Mouse (Mus musculus): Measurements from ENCODE around the gene Hint1.
"Not testable (repeated sequence)": the region's sequence is repeated elsewhere in the genome, so short reads cannot be mapped to it uniquely, and the experiment has no call there.

The Hint1 gene

GRCm38 (mm10) chr11:54866119-54867048 is at the start of gene Hint1:
Gene Hint1, plus strand, starts transcription at chr11:54866383.
- peak; percentile 85 for DNase-seq (ENCODE audit: low spot score)

GRCm38 (mm10) chr11:54817449-54817848 is 48.7 kb upstream of the Hint1 start:
- DNase-seq (ENCODE audit: low spot score), result no peak

DNA sequence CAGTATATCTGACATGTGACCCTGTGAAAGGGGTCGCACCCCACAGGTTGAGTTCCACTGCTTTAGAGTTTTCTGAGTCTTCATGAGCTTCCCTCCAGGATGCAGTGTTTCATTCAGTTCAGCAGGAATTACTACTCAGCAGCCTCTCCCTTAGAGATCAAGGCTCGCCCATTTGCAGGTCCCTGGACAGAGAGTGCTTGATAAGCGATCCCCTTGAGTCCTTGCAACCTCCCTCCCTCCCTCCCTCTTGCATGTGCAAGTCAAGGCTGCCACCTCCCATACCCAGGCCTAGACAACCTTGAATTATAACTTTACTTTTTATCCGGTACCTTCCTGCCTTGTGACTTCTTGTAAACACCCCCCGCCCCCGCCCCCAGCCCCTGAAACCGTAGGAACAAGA is 46.7 kb upstream of the Hint1 start:
- DNase-seq (ENCODE audit: low spot score), result no peak

DNA sequence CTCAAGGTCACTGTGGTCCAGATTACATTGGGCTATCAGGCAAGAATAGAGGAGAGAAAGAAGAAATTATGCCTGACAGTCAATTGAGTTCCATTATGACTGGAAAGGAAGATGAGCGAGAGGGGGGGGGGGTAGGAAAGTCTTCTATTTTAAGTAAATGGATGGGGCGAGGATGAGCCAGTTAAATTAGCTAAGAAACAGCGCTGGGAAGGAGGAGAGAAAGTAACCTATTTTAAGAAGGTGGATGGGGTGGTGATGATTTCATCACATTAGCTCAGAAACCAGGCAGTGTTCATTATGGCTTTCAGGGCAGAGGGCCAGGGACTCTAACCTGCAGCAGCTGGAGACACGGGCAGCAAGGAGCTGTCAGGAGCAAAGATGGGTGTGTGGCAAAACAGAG is 42.7 kb upstream of the Hint1 start:
- no peak for DNase-seq (ENCODE audit: low spot score)

GRCm38 (mm10) chr11:54825774-54826173 is 40.4 kb upstream of the Hint1 start:
- DNase-seq (ENCODE audit: low spot score), result no peak

GRCm38 (mm10) chr11:54826819-54827218 is 39.4 kb upstream of the Hint1 start:
- no peak for DNase-seq (ENCODE audit: low spot score)

DNA sequence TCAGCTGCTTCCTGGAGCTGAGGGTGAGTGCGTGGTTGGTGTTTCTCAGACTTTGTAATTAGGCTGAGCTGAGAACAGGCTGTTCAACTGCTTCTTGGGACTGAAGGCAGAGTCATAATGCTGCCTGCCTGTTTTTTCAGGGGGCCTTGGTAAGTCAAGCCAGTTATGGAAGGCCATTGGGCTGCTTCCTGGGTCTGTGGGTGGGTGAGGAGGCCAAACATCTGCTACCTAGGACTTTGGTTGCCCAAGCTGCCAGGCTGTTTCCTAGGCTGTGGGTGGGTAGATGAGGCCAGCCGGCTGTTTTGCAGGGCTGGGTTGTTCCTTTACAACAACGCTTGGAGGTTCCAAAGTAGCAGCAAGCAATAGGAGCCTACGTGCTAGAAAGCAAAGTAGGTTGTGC is 32.4 kb upstream of the Hint1 start:
- DNase-seq (ENCODE audit: low spot score), result no peak

DNA sequence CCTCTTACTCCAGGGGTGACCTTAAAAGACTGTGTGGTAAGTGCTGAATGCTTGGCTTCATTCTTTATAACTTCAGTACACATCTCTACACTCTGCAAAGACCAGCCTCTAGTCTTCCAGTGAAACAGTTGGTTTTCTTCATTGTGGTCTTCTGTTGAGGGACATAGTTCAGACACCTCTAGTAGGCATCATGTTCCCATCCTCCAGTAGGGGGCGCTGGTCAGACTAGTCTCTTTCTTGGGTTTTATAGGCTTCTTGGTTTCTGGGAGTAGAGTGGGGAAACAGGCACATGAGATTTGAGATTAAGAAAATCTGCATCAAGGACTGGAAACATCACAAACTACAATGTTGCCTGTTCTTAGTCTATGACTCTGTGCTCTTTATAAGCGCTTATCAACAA is 31.6 kb upstream of the Hint1 start:
- peak; percentile 51 for DNase-seq (ENCODE audit: low spot score)

DNA sequence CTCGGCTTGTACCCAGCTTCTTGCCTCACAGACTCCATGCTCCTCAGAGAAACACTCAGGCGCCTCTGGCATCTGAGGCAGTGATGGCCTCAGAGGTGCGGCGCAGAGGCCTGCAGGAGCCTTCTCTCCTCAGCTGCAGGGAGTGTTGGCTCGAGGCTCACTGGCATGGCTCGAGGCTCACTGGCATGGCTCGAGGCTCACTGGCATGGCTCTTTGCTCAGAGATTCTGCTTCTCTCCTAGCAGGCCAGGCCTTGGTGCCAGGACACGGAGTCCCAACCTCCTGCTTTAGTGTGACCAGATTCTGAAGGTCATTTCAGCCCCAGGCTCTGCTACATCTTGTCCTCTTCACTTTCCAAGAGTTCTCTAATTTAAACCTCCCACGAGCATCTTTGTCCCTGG is 30.1 kb upstream of the Hint1 start:
- DNase-seq (ENCODE audit: low spot score), result no peak

DNA sequence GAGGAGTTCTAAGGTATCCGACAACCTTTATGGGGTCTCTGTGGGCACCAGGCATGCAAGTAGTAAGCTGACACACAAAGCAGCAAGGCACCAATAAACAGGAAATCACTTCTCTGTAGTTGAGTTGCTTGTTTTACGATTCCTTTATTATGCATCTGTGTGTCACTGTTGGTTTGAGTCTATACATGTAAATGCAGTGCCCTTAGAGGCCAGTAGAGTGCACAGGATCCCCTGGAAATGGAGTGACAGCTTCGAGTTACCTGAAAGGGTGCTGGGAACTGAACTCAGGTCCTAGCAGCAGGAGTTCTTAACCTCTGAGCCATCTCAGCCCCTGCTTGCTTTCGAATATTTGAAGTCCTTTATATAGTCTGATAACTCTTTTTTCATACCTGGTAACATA is 26.5 kb upstream of the Hint1 start:
- DNase-seq (ENCODE audit: low spot score), result no peak

GRCm38 (mm10) chr11:54840891-54841290 is 25.3 kb upstream of the Hint1 start:
- no peak for DNase-seq (ENCODE audit: low spot score)

- DNase-seq (ENCODE audit: low spot score), result no peak
Measured at GRCm38 (mm10) chr11:54844424-54844823, 21.8 kb upstream of the Hint1 start.

DNA sequence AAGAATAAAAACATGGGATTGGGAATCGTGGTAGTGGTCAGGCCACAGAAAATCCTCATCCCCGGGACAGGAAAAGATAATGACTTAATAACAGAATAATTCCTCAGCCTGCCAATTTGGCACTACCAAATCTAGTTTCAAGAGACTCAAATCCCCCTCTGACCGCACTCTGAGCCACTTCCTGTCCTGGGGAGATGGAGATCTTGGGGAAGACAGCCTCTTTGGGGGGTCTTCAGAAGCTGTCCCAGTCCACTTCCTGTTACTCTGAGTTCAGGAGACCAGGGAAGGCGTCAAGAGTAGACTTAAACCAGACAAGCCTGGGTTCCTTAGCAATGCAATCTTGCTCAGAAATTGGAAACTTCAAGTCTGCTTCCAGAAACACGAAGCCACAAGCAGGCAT is 21.2 kb upstream of the Hint1 start:
- no peak for DNase-seq (ENCODE audit: low spot score)

GRCm38 (mm10) chr11:54845470-54846442 is 20.4 kb upstream of the Hint1 start:
- DNase-seq (ENCODE audit: low spot score), result no peak

- no peak for DNase-seq (ENCODE audit: low spot score)
Measured at GRCm38 (mm10) chr11:54849961-54850758, 16.0 kb upstream of the Hint1 start.

- no peak for DNase-seq (ENCODE audit: low spot score)
Measured at GRCm38 (mm10) chr11:54851656-54852055, 14.5 kb upstream of the Hint1 start.

- DNase-seq (ENCODE audit: low spot score), result not testable (repeated sequence)
Measured at GRCm38 (mm10) chr11:54858880-54859279, 7.3 kb upstream of the Hint1 start.

DNA sequence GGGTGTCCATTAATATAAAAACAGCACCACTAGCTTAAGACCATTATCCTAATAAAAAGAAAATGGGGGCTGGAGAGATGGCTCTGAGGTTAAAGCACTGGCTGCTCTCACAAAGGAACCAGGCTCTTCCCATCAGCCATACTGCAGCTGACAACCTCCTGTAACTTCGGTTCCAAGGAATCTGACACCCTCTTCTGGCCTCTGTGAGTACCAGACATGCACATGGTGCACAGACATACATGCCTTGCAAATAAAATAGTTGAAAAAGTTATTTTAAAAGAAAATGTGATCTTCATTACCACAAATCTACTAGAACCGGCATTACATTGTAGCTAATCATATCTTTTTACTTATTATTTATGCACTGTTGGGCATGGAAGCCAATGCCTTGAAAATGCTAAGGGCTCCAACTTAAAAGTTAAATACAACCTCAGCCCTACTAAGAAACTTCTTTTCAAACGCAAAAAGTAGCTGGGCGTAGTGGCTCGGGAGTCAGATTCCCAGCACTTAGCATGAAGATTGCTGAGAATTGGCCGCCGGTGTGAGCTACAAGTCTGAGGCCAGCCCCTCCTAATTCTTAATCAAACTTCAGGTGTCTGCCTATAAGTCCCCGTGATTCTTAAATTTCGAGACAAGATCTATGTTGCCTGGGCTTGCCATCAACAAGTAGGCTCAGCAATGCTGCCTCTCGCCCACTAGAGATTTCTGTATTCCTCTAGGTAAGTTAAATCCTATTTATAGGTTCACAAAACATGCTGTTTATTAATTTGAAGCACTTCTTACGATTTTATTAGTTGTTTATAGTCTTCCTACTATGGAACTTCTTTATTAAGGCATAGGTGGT is 6.6 kb upstream of the Hint1 start:
- no peak for DNase-seq (ENCODE audit: low spot score)

DNA sequence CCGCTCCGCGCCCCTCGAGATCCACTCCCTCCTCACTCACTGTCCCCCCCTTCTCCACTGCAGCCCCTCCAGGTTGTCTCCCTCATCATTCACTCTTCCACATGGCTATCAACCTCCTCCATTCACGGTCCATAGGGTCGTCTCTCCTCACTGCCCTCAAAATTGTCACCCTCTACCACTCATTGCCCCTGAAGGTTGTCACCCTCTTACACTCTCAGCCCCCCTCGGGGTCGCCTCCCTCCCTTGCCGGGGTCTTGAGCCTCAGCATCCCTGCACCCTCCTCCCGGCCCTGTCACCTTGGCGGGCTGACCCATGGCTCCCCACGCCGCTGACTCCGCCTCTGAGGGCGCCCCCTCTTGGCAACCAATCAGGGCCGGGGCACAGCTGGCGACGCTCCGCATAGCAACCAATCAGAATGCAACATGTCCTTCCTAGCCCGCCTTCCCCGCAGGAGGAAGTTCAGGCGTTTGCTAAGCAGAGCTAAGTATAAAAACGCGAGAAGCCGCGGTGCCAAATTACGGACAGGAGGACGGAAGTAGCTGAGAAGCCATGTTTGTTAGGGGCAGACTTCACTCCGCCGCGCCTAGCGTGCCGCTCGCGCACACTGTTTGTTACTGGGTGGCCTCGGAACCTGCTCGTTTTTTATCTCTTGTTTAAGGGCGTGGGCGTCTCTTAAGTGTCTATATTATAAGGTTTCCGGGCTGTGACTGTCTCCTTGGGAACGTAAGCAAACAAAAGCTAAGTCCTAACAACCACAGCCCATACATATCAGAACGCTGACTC is 5.7 kb upstream of the Hint1 start, which contains the start of gene Lyrm7:
Gene Lyrm7, minus strand, starts transcription at position 661 of the 783 bp plus-strand sequence.
- DNase-seq (ENCODE audit: low spot score), result peak; percentile 99

Data from c-Kit-positive CD71-positive TER-119-positive erythroid progenitor cells, embryonic 14.5 days (primary cell).